Mouse (Mus musculus): ENCODE measurements at regions not wholly inside any gene's neighbourhood (a gene's known extent, or its start where the extent isn't known, plus 50 kb on each side); places are given as distances from the start of the nearest gene placed in this dataset.

DNA sequence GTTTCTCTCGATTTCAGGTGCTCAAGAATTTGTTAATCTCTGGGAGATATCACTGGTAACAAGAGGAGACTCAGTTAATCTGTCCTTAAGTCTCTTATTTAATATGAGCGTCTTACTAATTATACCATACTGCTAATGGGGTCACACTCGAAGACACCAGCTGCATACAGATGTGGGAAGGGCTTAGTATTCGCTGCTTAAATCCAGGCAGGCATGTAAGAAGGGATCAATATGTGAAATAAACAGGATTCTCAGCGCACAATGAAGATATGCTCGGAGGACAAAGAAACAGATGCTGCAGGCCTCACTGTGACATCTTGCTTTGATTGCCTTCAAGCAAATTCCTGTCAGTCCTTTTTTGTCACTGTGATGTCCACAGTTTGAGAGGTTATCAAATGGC, 108.3 kb downstream of the Zwint start:
- DNase-seq (ENCODE audit: low read depth), result no peak

GRCm38 (mm10) chr10:72778356-72778755, 123.7 kb downstream of the Zwint start:
- peak; percentile 55 for DNase-seq (ENCODE audit: low read depth)

GRCm38 (mm10) chr10:72811614-72812013, 157.0 kb downstream of the Zwint start:
- DNase-seq (ENCODE audit: low read depth), result no peak

DNA sequence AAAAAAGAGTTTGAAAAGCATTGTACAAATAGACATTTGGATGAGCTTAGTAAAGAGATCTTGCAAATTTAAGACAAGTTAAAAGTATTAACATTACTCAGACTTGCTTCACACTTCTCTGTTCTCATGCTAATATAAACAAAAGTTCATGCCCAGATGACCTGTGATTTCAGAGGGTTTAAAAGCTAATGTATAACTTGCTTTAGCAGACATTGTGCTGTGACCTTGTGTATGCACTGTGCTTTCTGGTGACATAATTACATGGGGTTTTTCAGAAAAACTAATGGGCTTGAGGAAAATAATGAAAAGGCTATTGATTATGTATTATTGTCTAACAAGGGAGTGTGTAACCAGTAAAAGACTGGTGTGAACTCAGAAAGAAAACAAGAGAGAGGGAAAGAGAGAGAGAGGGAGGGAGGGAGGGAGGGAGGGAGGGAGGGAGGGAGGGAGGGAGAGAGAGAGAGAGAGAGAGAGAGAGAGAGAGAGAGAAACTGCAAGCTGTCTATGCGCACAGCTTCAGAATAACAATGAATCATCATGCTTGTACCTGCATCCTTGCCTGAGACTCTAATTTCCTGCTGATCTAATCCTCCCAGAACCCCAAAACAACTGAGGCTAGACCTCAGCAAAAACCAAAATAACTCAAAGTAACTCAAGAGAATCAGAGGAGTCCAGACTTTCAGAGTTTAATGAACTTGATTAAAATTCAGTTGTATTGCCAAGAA, 192.9 kb downstream of the Zwint start:
- DNase-seq (ENCODE audit: low read depth), result no peak

GRCm38 (mm10) chr10:72867956-72868355, 213.3 kb downstream of the Zwint start:
- DNase-seq (ENCODE audit: low read depth), result no peak
